Mouse (Mus musculus) spleen, adult 2 months (tissue): ENCODE data around the gene Gm20489.

Experiments
- CTCF ChIP-seq: fragments of 200-500 bp; IDR thresholded peaks from 2 replicates; pipeline ENCODE4 v1.5.1; 2011; ENCODE audit warnings: mild to moderate bottlenecking, inconsistent platforms; ENCODE audit not compliant: insufficient read depth, insufficient read length, insufficient replicate concordance; ENCODE audit errors: extremely low read depth
- POLR2A ChIP-seq: fragments of 200-500 bp; IDR thresholded peaks from 2 replicates; pipeline ENCODE4 v1.6.1; 2011; ENCODE audit warnings: low read depth, low read length, inconsistent platforms

GRCm38 (mm10) chrX:101287543-101287942 is 18.7 kb upstream of the Gm20489 start:
- no peak for TF ChIP-seq POLR2A
- TF ChIP-seq CTCF = no peak
